Mouse (Mus musculus) lung, embryonic 15.5 days (tissue): ENCODE measurements around the gene Wfdc1. TPM values are rescaled to one million over a fixed set of nuclear protein-coding genes. Genes with fewer than 3 reads are reported as not detected.

Experiments
- ATAC-seq: fragments of 200-750 bp; cut with Nextera tagmentation; 2 replicates; pipeline ENCODE4 v1.8.0; 2017; ENCODE audit warnings: moderate number of reproducible peaks, borderline replicate concordance; ENCODE audit not compliant: low FRiP score, low TSS enrichment; ENCODE audit errors: extremely low read depth
- H3K27ac ChIP-seq: fragments of 300-500 bp; sonication (generic); 2 replicates; pipeline ENCODE4 v1.5.1; 2015; ENCODE audit warnings: moderate library complexity, mild to moderate bottlenecking, inconsistent platforms
- H3K27me3 ChIP-seq: fragments of 300-500 bp; sonication (generic); 2 replicates; pipeline ENCODE4 v1.6.1; 2015; ENCODE audit warnings: inconsistent platforms
- H3K36me3 ChIP-seq: fragments of 300-500 bp; sonication (generic); 2 replicates; pipeline ENCODE4 v1.6.1; 2015; ENCODE audit warnings: inconsistent platforms
- H3K4me1 ChIP-seq: fragments of 300-500 bp; sonication (generic); 2 replicates; pipeline ENCODE4 v1.6.1; 2015; ENCODE audit warnings: inconsistent platforms
- H3K4me2 ChIP-seq: fragments of 300-500 bp; sonication (generic); 2 replicates; pipeline ENCODE4 v1.6.1; 2015; ENCODE audit warnings: inconsistent platforms, mild to moderate bottlenecking, moderate library complexity
- H3K4me3 ChIP-seq: fragments of 300-500 bp; sonication (generic); 2 replicates; pipeline ENCODE4 v1.5.1; 2015; ENCODE audit warnings: mild to moderate bottlenecking, inconsistent platforms
- H3K9ac ChIP-seq: fragments of 300-500 bp; sonication (generic); 2 replicates; pipeline ENCODE4 v1.6.1; 2015; ENCODE audit warnings: inconsistent platforms
- H3K9me3 ChIP-seq: fragments of 300-500 bp; sonication (generic); 2 replicates; pipeline ENCODE4 v1.6.1; 2016; ENCODE audit warnings: inconsistent platforms
- WGBS: fragments of 180-500 bp; shearing (Covaris S2); methylation state at CpG from one replicate; pipeline ENCODE4 v1.1.7; 2015; 5-methylcytosine and 5-hydroxymethylcytosine counted together
- polyA plus RNA-seq: library from polyadenylated mRNA; unstranded; fragments of >200 nt; fragmentation: Nextera tagmentation; extraction: Ambion mirVana; gene quantifications from 2 replicates; pipeline ENCODE4 v1.2.1, GENCODE M21; 2015

Gene Wfdc1
- polyA plus RNA-seq, 1 experiment from 2014 or later, result 6.3 TPM

DNA sequence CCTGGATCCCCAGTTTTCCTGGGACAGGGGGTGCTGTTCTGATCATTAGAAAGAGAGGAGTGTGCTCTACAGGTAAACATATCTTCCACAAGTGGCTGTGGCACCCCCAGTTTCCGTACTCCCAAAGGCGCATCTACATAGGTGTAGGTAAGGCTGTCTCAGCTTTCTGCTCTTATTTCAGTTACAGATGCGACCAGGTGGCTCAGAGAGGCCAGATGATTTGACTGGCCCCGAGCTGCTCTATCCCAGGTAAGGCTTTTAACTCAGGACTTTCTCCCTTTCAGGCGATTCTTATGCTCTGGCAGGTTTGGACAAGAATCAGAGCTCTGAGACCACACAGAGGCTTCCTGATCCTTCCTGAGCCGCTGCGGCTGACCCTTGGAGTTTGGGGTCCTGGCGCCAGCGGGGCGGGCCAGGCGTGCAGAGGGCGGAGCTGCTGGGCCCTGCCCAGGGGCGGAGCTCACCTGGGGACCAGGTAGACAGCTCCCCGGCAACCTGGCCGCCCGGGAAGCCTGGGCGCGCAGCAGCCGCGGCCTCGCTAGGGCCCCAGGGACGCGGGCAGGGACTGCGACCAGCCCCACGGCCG is 33.5 kb downstream of the Wfdc1 start, which contains the start of gene Atp2c2:
Gene Atp2c2, plus strand, starts transcription at position 461 of the 586 bp plus-strand sequence.
- H3K27me3 ChIP-seq, result peaks cover 49% of the 10 kb centered on the region
- peak within 1 kb of the TSS; percentile 54 for H3K4me2 ChIP-seq
- H3K9me3 ChIP-seq, result no peaks in the 10 kb centered on the region
- H3K27ac ChIP-seq, result no peak within 1 kb of the TSS
- H3K4me3 ChIP-seq, result peak within 1 kb of the TSS; percentile 33
- 5% methylated on average over 26 of the region's 26 CpGs for WGBS
- H3K9ac ChIP-seq, result no peak within 1 kb of the TSS
- H3K4me1 ChIP-seq, result peaks cover 21% of the 10 kb centered on the region
- H3K36me3 ChIP-seq, result no peaks in the 10 kb centered on the region
- peak; percentile 48 for ATAC-seq

DNA sequence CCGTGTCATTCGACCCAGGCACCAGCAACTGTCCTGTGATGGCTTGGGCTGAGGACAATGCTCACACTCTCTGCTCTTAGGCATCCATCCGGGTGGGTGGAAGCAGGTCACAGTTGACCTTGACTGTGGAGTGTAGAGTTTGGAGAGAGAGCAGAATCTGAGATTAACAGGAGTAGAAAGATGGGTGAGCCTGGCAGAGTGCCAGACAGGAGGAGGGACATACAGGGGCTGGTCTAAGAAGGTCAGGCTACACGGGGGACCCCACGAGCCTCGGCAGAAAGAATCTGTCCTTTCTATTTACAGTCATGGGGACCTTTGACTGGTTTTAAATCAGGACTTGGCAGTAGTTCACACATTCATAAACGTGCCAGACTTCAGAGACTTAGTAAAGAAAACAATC is 36.8 kb downstream of the Wfdc1 start:
- 30% methylated on average over 7 of the region's 7 CpGs for WGBS
- H3K9ac ChIP-seq, result no peak overlapping the region
- H3K4me3 ChIP-seq, result no peak overlapping the region
- H3K36me3 ChIP-seq, result no peaks in the 10 kb centered on the region
- peaks cover 43% of the 10 kb centered on the region for H3K27me3 ChIP-seq
- no peak overlapping the region for H3K27ac ChIP-seq
- H3K9me3 ChIP-seq, result no peaks in the 10 kb centered on the region
- ATAC-seq, result no peak
- H3K4me2 ChIP-seq, result no peak overlapping the region
- H3K4me1 ChIP-seq, result peaks cover 16% of the 10 kb centered on the region

DNA sequence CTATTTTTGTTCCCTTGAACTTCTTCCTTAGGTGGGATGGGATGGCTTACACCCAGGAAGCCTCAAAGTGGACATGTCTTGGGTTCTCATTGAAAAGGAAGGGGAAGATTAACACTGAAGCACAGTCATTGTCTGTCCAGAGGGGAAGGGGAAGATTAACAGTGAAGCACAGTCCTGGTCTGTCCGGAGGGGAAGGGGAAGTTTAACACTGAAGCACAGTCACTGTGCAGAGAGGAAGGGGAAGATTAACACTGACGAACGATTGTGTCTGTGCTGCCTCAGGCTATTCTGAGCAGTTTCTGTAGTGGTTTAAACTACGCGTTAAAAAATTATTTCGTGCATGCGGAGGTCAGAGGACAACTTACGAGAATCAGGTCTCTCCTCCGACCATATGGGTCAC is 41.0 kb downstream of the Wfdc1 start:
- 81% methylated on average over 9 of the region's 9 CpGs for WGBS
- Histone ChIP-seq H3K36me3 (no peaks in the 10 kb centered on the region), H3K4me3 (no peak overlapping the region), H3K27me3 (0 out of 2 replicates have a peak, but pooled peaks cover 1% of the 10 kb centered on the region), H3K4me1 (peaks cover 13% of the 10 kb centered on the region), H3K4me2 (no peak overlapping the region), H3K27ac (no peak overlapping the region), H3K9me3 (no peaks in the 10 kb centered on the region), H3K9ac (no peak overlapping the region)
- no peak for ATAC-seq

DNA sequence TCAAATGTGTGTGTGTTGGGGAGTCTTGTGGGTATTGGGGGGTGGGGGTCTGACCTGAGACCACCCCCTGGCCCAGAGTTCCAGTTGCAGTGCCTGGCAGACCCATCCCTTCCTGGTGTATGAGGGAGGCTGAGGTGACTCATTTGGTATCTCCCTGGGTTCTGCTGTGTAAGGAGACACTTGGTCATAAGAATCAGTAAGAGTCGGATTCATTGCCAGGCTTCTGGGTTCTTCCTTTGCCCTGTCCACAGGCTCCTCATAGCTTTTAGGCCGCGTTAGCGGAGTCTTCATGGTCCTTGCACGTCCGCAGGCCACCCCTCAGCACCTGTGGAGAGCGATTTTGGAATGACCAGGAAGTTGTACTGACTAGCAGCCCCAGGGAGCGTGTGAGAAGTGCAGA is 42.3 kb downstream of the Wfdc1 start:
- Histone ChIP-seq H3K4me1 (peaks cover 13% of the 10 kb centered on the region), H3K9me3 (no peaks in the 10 kb centered on the region), H3K4me2 (no peak overlapping the region), H3K27me3 (no peaks in the 10 kb centered on the region), H3K27ac (no peak overlapping the region), H3K9ac (no peak overlapping the region), H3K4me3 (no peak overlapping the region), H3K36me3 (no peaks in the 10 kb centered on the region)
- ATAC-seq, result no peak
- WGBS, result 84% methylated on average over 8 of the region's 8 CpGs

DNA sequence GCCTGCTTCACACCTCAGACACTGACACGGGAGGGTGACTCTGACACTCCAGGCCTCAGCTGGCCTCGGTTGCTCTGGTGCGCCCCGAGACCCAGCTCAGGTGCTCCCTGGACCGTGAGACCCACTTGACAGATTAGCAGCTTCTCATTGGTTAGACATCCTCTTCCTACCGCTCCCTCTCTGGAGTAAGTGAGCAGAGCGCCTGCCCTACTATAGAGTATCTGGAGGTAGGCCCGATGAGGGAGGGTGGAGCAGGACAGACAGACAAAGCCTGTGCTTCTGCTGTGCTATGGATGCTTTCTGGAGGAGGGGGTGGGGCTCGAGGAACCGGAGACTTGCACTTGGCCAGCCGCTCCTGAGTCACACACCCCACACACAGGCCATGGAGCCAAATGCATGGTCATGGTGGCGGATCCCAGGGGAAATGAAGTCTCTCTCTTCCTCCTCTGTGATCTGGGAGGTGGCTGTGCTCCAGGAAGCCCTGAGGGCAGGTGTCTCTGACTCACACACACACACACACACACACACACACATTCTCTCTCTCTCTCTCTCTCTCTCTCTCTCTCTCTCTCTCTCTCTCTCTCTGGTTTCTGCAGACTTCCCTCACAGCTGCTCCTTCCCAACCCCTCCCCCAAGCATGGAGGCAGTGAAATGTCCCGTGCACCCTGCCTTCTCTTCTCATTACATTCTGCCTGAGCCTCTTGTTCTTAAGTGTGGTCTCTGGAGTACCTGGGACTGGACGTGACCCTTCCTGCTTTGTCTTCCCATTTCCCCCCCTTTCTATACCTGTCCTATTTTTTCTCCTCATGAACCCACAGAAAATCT is 42.9 kb downstream of the Wfdc1 start:
- Histone ChIP-seq H3K27me3 (no peaks in the 10 kb centered on the region), H3K4me1 (peaks cover 17% of the 10 kb centered on the region), H3K27ac (no peak overlapping the region), H3K36me3 (no peaks in the 10 kb centered on the region), H3K9ac (no peak overlapping the region), H3K4me3 (no peak overlapping the region), H3K9me3 (no peaks in the 10 kb centered on the region), H3K4me2 (no peak overlapping the region)
- WGBS, result 44% methylated on average over 14 of the region's 14 CpGs
- ATAC-seq, result no peak

DNA sequence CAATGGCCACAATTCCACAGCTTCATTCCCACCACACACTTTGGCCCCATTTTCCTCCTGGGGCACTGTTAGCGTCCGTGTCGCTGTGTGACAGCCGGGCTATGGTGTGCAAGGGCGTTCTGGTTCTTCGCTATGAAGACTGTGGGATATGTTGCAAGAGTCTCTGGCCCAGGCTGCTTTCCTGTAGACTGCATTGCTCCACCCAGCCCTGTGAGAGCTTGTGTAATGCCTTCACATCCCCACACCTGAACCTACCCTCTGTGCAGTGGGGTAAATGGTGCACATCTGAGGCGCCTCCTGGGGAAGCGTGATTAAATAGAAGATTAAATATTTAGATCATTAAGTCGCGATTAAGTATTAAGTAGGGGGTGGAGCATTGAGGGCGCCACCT is 43.5 kb downstream of the Wfdc1 start:
- H3K36me3 ChIP-seq, result no peaks in the 10 kb centered on the region
- H3K27me3 ChIP-seq, result no peaks in the 10 kb centered on the region
- peaks cover 23% of the 10 kb centered on the region for H3K4me1 ChIP-seq
- H3K4me3 ChIP-seq, result no peak overlapping the region
- ATAC-seq, result no peak
- H3K9ac ChIP-seq, result no peak overlapping the region
- no peak overlapping the region for H3K4me2 ChIP-seq
- H3K9me3 ChIP-seq, result no peaks in the 10 kb centered on the region
- 65% methylated on average over 11 of the region's 11 CpGs for WGBS
- H3K27ac ChIP-seq, result no peak overlapping the region

DNA sequence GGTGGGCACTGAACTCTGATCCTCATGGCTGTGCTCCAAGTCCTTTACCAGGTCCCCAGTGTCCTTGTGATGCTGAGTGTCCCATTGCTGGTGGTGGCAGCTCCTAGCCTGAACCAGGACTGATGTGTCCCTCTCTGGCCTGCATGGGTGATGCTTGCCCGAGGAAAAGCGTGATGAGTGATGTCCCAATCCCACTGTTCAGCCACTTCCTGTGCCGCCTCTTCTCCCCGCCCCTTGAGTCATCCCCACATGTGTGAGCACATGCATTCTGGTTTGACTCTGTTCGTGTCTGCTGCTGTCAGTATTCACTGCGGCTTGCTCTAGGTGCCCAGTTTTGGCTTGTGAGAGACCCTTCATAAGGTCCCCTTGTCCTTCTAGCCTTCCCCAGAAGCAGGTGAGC is 46.1 kb downstream of the Wfdc1 start:
- Histone ChIP-seq H3K27ac (no peak overlapping the region), H3K4me2 (no peak overlapping the region), H3K27me3 (no peaks in the 10 kb centered on the region), H3K4me1 (peaks cover 37% of the 10 kb centered on the region), H3K9me3 (no peaks in the 10 kb centered on the region), H3K36me3 (no peaks in the 10 kb centered on the region), H3K9ac (no peak overlapping the region), H3K4me3 (no peak overlapping the region)
- 51% methylated on average over 6 of the region's 6 CpGs for WGBS
- ATAC-seq, result no peak

DNA sequence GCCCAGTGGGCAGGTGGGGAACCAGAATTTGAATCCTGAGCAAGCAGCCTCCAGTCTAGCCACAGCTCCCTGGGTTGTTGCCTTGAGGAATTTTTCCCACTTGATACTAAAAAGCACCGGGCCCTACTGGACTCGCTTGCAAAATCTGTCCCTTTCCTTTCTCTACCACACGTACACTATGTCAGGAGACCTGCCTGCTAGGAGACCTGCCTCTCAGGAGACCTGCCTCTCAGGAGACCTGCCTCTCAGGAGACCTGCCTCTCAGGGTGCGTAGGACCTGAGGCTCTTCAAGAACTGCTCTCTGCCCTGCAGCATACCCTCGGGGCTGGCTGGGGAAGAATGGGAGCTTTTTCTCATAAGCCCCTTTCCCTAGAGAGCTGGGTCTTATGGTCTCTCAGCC is 47.3 kb downstream of the Wfdc1 start:
- Histone ChIP-seq H3K9me3 (no peaks in the 10 kb centered on the region), H3K27me3 (no peaks in the 10 kb centered on the region), H3K9ac (no peak overlapping the region; the same call in 1 of the 2 replicates), H3K36me3 (no peaks in the 10 kb centered on the region), H3K4me2 (no peak overlapping the region), H3K4me3 (no peak overlapping the region), H3K4me1 (peaks cover 37% of the 10 kb centered on the region), H3K27ac (no peak overlapping the region)
- ATAC-seq, result no peak
- 69% methylated on average over 5 of the region's 5 CpGs for WGBS

DNA sequence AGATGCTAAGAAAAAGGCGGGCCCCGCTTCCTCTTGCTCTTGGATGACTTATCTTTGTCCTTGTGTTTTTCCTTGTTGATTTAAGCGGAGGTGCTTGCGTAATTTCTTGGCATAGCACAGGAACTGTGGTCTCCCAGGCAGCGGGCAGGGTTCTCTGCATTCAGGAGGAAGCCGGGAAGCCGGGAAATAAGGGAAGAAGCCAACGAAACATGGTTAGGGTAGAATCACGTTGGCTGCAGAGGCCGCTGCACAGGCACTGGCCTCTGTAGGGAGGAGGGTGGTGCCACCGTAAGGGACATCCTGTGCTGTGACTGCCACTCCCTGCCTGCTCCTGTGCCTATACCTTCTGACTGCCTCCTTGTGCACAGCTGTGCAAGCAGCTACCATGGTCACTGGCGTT is 49.1 kb downstream of the Wfdc1 start:
- Histone ChIP-seq H3K4me2 (peak overlapping the region; percentile 35), H3K27ac (peak overlapping the region; percentile 77), H3K4me3 (no peak overlapping the region), H3K27me3 (no peaks in the 10 kb centered on the region), H3K4me1 (peaks cover 28% of the 10 kb centered on the region), H3K9ac (no peak overlapping the region), H3K9me3 (no peaks in the 10 kb centered on the region), H3K36me3 (no peaks in the 10 kb centered on the region)
- ATAC-seq, result peak; percentile 60; the same call in 1 of the 2 replicates
- WGBS, result 12% methylated on average over 12 of the region's 12 CpGs

DNA sequence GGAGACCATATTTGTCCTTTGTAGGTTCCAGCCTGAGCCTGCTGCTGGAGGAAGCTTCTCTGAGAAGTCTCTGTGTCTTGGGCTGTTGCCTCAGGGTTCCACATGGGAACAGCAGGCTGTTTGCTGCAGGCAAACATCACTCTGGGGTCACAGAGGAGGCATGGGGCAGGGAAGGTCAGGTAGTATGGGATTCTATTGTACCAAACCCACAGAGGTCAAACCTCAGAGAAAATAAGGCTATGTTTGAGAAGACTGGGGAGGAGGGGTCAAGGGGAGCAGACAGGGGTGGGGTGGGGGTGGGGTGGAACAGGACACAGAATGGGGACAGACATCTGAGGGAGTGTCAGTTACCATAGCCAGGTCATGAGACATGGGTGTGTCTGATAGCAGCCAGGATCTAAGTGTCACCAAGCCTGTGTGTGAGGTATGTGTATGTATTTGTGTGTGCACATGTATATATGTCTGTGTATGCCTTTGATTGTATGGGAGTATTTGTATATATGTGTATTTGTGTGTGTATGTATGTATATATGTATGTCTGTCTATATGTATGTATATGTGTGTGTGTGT is 50.6 kb downstream of the Wfdc1 start:
- Histone ChIP-seq H3K4me2 (no peak overlapping the region), H3K36me3 (no peaks in the 10 kb centered on the region), H3K4me3 (no peak overlapping the region), H3K27ac (no peak overlapping the region), H3K9ac (no peak overlapping the region), H3K4me1 (peaks cover 28% of the 10 kb centered on the region), H3K27me3 (no peaks in the 10 kb centered on the region), H3K9me3 (no peaks in the 10 kb centered on the region)
- no peak for ATAC-seq

DNA sequence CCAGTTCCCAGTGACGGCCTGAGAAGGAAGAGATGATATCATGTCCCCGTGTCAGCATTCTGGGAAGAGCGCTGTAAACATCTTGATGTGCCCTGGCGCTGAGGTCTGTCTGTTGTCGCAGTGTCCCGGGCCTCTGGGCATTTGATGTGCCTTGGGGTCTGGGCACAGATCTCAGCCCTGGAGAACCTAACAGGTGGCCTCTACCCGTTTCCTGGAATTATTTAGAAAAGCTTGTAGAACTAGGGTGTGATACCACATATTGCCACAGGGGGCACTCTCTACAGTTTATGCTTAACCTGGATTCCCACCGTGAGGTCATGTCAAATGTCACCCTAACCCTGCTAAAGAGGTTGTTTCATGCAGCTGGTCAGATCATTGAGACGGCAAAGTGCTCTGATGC is 51.6 kb downstream of the Wfdc1 start:
- Histone ChIP-seq H3K27ac (no peak overlapping the region), H3K4me3 (no peak overlapping the region), H3K9me3 (no peaks in the 10 kb centered on the region), H3K36me3 (no peaks in the 10 kb centered on the region), H3K9ac (no peak overlapping the region), H3K27me3 (no peaks in the 10 kb centered on the region), H3K4me1 (peaks cover 28% of the 10 kb centered on the region), H3K4me2 (no peak overlapping the region)
- 58% methylated on average over 9 of the region's 9 CpGs for WGBS
- no peak for ATAC-seq

DNA sequence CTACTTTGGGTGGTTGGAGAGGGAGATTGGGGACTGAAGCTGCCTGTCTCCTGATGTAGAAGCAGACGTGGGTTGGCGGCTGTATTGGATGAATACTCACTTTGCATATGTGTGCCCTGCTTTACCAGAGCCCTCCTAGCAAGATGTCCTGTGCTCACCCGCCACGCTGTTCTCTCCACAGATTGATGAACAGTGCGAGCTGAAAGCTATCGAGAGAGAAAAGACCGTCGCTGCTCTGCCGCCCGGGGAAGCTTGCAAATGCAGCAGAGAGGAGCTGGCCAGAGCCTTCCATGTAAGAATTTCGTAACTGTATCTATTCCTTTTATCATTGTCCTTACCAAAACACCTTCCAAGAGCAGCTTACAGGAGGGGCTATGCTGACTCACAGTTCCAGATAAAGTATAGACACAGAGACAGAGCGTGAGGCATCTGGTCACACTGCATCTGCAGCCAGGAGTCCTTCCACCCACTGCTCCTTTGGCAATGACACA is 52.9 kb downstream of the Wfdc1 start:
- peaks cover 20% of the 10 kb centered on the region for H3K4me1 ChIP-seq
- no peak overlapping the region for H3K4me3 ChIP-seq
- no peaks in the 10 kb centered on the region for H3K9me3 ChIP-seq
- H3K27ac ChIP-seq, result no peak overlapping the region
- H3K27me3 ChIP-seq, result no peaks in the 10 kb centered on the region
- H3K4me2 ChIP-seq, result no peak overlapping the region
- no peaks in the 10 kb centered on the region for H3K36me3 ChIP-seq
- no peak for ATAC-seq
- H3K9ac ChIP-seq, result no peak overlapping the region
- 57% methylated on average over 12 of the region's 12 CpGs for WGBS
